Mouse (Mus musculus): Measurements from ENCODE around the gene Zc3h7b.

DNA sequence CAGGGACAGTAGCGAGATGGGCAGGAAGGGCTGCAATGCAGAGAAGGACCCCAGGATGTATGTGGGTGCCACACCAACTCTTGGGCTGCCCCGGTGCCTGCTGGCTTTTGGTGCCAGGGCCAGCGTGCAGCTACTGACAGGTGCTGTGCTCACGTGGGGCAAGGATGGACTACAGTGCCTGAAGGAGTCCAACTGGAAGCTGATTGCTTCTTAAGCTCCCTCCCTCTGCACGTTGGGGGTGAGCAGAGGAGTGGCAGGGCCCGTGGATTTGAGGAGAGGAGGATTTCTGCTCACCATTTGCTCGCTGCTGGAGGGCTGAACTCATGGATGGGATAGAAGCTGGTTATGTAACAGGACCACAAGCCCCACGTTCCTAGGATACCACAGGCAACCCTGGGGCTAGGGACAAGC is 58.1 kb downstream of the Zc3h7b start:
- TF ChIP-seq CTCF (IDR thresholded peaks at IDR 0.05; ENCODE audit: extremely low read depth, insufficient read length, insufficient replicate concordance, low read depth, low read length) (no peak), POLR2A (IDR thresholded peaks at IDR 0.05; ENCODE audit: low read depth, low read length) (no peak)
